8 mouse cellular contexts compared by ENCODE assay signal in the genomic region with DNA sequence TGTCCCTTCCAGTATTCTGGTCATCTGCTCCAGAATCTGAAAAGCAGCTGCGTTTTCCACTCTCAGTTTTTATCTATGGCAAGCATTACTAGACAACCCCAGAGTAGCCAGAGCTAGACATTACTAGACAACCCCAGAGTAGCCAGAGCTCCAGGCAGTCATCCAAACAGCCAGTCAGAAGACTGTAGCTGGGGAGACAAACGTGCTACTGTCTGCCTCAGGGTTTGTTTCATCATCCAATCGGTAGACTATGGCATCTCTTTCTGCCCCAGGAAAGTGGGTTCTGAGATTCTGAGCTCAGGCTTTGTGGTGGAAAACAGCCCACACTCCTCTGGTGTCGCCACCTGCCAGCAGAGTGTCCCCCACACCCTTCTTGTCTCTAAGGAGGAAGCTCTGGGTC. TPM values are rescaled to one million over a fixed set of nuclear protein-coding genes. Genes with fewer than 3 reads are reported as not detected.
DNase-seq lines count a peak whose midpoint lies in the region; ATAC-seq lines count a peak whose summit lies in the region.

No protein-coding gene starts in this region.

- no peaks in the 10 kb centered on the region for H3K36me3 ChIP-seq in embryonic facial prominence, embryonic 14.5 days (ENCODE audit: control insufficient read depth, insufficient read depth, low read length)
- H3K36me3 ChIP-seq in heart, embryonic 13.5 days, result no peaks in the 10 kb centered on the region
- H3K36me3 ChIP-seq in kidney, embryonic 15.5 days, result no peaks in the 10 kb centered on the region
- no peaks in the 10 kb centered on the region for H3K36me3 ChIP-seq in neural tube, embryonic 15.5 days

- H3K9ac ChIP-seq in embryonic facial prominence, embryonic 14.5 days (ENCODE audit: low read depth, low read length), result no peak overlapping the region
- no peak overlapping the region for H3K9ac ChIP-seq in heart, embryonic 13.5 days
- H3K9ac ChIP-seq in kidney, embryonic 15.5 days, result no peak overlapping the region
- H3K9ac ChIP-seq in neural tube, embryonic 15.5 days (replicated peaks), result 0 out of 2 replicates have a peak overlapping the region, but pooled peaks have one; percentile 36

- peak; percentile 94 for DNase-seq in 3T3-L1 (ENCODE audit: low read depth, low spot score)
- DNase-seq in adrenal gland, postnatal 14 days, result peak; percentile 82
- DNase-seq in embryonic facial prominence, embryonic 14.5 days (ENCODE audit: low spot score), result peak; percentile 78
- DNase-seq in lung, adult 18-20 months, result peak; percentile 24 to 26
- no peak for DNase-seq in spleen, postnatal 4 days (ENCODE audit: low spot score in 2 of 2)

- no peaks in the 10 kb centered on the region for H3K4me1 ChIP-seq in embryonic facial prominence, embryonic 14.5 days (ENCODE audit: control insufficient read depth, insufficient read depth, low read length)
- peaks cover 5% of the 10 kb centered on the region; the same call in 1 of the 2 replicates for H3K4me1 ChIP-seq in heart, embryonic 13.5 days
- no peaks in the 10 kb centered on the region for H3K4me1 ChIP-seq in kidney, embryonic 15.5 days
- peaks cover 13% of the 10 kb centered on the region for H3K4me1 ChIP-seq in neural tube, embryonic 15.5 days

- peak overlapping the region; percentile 15 for H3K4me2 ChIP-seq in embryonic facial prominence, embryonic 14.5 days (ENCODE audit: low read depth, low read length)
- peak overlapping the region; percentile 55 for H3K4me2 ChIP-seq in heart, embryonic 13.5 days
- peak overlapping the region; percentile 44 for H3K4me2 ChIP-seq in kidney, embryonic 15.5 days
- peak overlapping the region; percentile 49 for H3K4me2 ChIP-seq in neural tube, embryonic 15.5 days

- no peaks in the 10 kb centered on the region for H3K27me3 ChIP-seq in embryonic facial prominence, embryonic 14.5 days (replicated peaks; ENCODE audit: control insufficient read depth, insufficient read depth, low read length)
- H3K27me3 ChIP-seq in heart, embryonic 13.5 days (replicated peaks), result peaks cover 35% of the 10 kb centered on the region
- no peaks in the 10 kb centered on the region for H3K27me3 ChIP-seq in kidney, embryonic 15.5 days
- H3K27me3 ChIP-seq in neural tube, embryonic 15.5 days (replicated peaks), result no peaks in the 10 kb centered on the region

- 26% methylated on average over 4 of the region's 4 CpGs for WGBS in embryonic facial prominence, embryonic 14.5 days
- 33% methylated on average over 4 of the region's 4 CpGs for WGBS in heart, embryonic 13.5 days
- 38% methylated on average over 4 of the region's 4 CpGs for WGBS in kidney, embryonic 15.5 days
- WGBS in neural tube, embryonic 15.5 days, result 25% methylated on average over 4 of the region's 4 CpGs

- no peaks in the 10 kb centered on the region for H3K9me3 ChIP-seq in embryonic facial prominence, embryonic 14.5 days (ENCODE audit: control insufficient read depth, low read length)
- no peaks in the 10 kb centered on the region for H3K9me3 ChIP-seq in heart, embryonic 13.5 days
- no peaks in the 10 kb centered on the region for H3K9me3 ChIP-seq in kidney, embryonic 15.5 days (replicated peaks)
- no peaks in the 10 kb centered on the region for H3K9me3 ChIP-seq in neural tube, embryonic 15.5 days (replicated peaks)

- peak overlapping the region; percentile 5; the same call in 1 of the 2 replicates for H3K4me3 ChIP-seq in embryonic facial prominence, embryonic 14.5 days (ENCODE audit: low read depth, low read length)
- H3K4me3 ChIP-seq in heart, embryonic 13.5 days, result peak overlapping the region; percentile 33
- peak overlapping the region; percentile 31 for H3K4me3 ChIP-seq in kidney, embryonic 15.5 days (replicated peaks)
- peak overlapping the region; percentile 36 for H3K4me3 ChIP-seq in neural tube, embryonic 15.5 days (replicated peaks)

- no peak overlapping the region for H3K27ac ChIP-seq in embryonic facial prominence, embryonic 14.5 days (replicated peaks; ENCODE audit: low read depth, low read length)
- H3K27ac ChIP-seq in heart, embryonic 13.5 days (replicated peaks), result peak overlapping the region; percentile 28; the same call in 1 of the 2 replicates
- no peak overlapping the region for H3K27ac ChIP-seq in kidney, embryonic 15.5 days
- H3K27ac ChIP-seq in neural tube, embryonic 15.5 days (replicated peaks), result peak overlapping the region; percentile 70

- peak; percentile 87 for ATAC-seq in embryonic facial prominence, embryonic 14.5 days (ENCODE audit: low read depth)
- no peak for ATAC-seq in heart, embryonic 13.5 days (ENCODE audit: extremely low read depth, insufficient number of reproducible peaks, low FRiP score, low TSS enrichment)
- 0 out of 2 replicates have a peak, but pooled peaks have one; percentile 40 for ATAC-seq in kidney, embryonic 15.5 days (replicated peaks; ENCODE audit: low FRiP score)
- peak; percentile 45; the same call in 1 of the 2 replicates for ATAC-seq in neural tube, embryonic 15.5 days (ENCODE audit: low FRiP score)

RNA-seq across cellular contexts. Expression of gene Serpina12, which starts 23.3 kb away (rescaled TPM):
- total RNA-seq in adrenal gland, postnatal 14 days (2021), result 0.11 and 0.48 TPM in 2 replicates
- 0.07 TPM in 1 of 2 replicates, not detected in the other for polyA plus RNA-seq in embryonic facial prominence, embryonic 14.5 days (2014; fragmentation: Nextera tagmentation; extraction: Ambion mirVana)
- polyA plus RNA-seq in heart, embryonic 13.5 days (2015; fragmentation: Nextera tagmentation; extraction: Ambion mirVana), result 0.04 TPM in 1 of 2 replicates, not detected in the other
- not detected in 2 replicates for polyA plus RNA-seq in kidney, embryonic 15.5 days (2015; fragmentation: Nextera tagmentation; extraction: Ambion mirVana)
- not detected in 2 replicates for polyA plus RNA-seq in neural tube, embryonic 15.5 days (2015; fragmentation: Nextera tagmentation; extraction: Ambion mirVana)

RNA-seq across cellular contexts. Expression of gene Serpina5, which starts 33.4 kb away (rescaled TPM):
- 0.30 TPM in 1 of 2 replicates, not detected in the other for total RNA-seq in adrenal gland, postnatal 14 days (2021)
- not detected in 2 replicates for polyA plus RNA-seq in embryonic facial prominence, embryonic 14.5 days (2014; fragmentation: Nextera tagmentation; extraction: Ambion mirVana)
- polyA plus RNA-seq in heart, embryonic 13.5 days (2015; fragmentation: Nextera tagmentation; extraction: Ambion mirVana), result not detected in 2 replicates
- not detected in 2 replicates for polyA plus RNA-seq in kidney, embryonic 15.5 days (2015; fragmentation: Nextera tagmentation; extraction: Ambion mirVana)
- not detected in 2 replicates for polyA plus RNA-seq in neural tube, embryonic 15.5 days (2015; fragmentation: Nextera tagmentation; extraction: Ambion mirVana)

RNA-seq across cellular contexts. Expression of gene Serpina3a, which starts 45.0 kb away (rescaled TPM):
- not detected in 2 replicates for total RNA-seq in adrenal gland, postnatal 14 days (2021)
- polyA plus RNA-seq in embryonic facial prominence, embryonic 14.5 days (2014; fragmentation: Nextera tagmentation; extraction: Ambion mirVana), result not detected in 2 replicates
- polyA plus RNA-seq in heart, embryonic 13.5 days (2015; fragmentation: Nextera tagmentation; extraction: Ambion mirVana), result not detected in 2 replicates
- not detected in 2 replicates for polyA plus RNA-seq in kidney, embryonic 15.5 days (2015; fragmentation: Nextera tagmentation; extraction: Ambion mirVana)
- not detected in 2 replicates for polyA plus RNA-seq in neural tube, embryonic 15.5 days (2015; fragmentation: Nextera tagmentation; extraction: Ambion mirVana)

RNA-seq across cellular contexts. Expression of gene Serpina9, which starts 54.0 kb away (rescaled TPM):
- 0.22 TPM in 1 of 2 replicates, not detected in the other for total RNA-seq in adrenal gland, postnatal 14 days (2021)
- polyA plus RNA-seq in embryonic facial prominence, embryonic 14.5 days (2014; fragmentation: Nextera tagmentation; extraction: Ambion mirVana), result 0.54 and 0.82 TPM in 2 replicates
- polyA plus RNA-seq in heart, embryonic 13.5 days (2015; fragmentation: Nextera tagmentation; extraction: Ambion mirVana), result 0.55 and 0.72 TPM in 2 replicates
- not detected in 2 replicates for polyA plus RNA-seq in kidney, embryonic 15.5 days (2015; fragmentation: Nextera tagmentation; extraction: Ambion mirVana)
- polyA plus RNA-seq in neural tube, embryonic 15.5 days (2015; fragmentation: Nextera tagmentation; extraction: Ambion mirVana), result 0.73 TPM in 1 of 2 replicates, not detected in the other

Comparison
In these comparisons a context has a peak if more than half of its experiments do, and no peak if none do; other contexts are left out.
1. DNase-seq: peak in 3T3-L1 (single experiment), adrenal gland, postnatal 14 days (single experiment), embryonic facial prominence, embryonic 14.5 days (single experiment) and lung, adult 18-20 months (2 of 2); none in spleen, postnatal 4 days (0 of 2).
2. H3K27ac ChIP-seq: peak in heart, embryonic 13.5 days (single experiment) and neural tube, embryonic 15.5 days (single experiment); none in embryonic facial prominence, embryonic 14.5 days (single experiment) and kidney, embryonic 15.5 days (single experiment).
3. Peak in every context shown above with its lines, with median percentiles within 50 percentile points of each other: H3K4me2 ChIP-seq and H3K4me3 ChIP-seq.